ENCODE assay signal across 22 mouse cellular contexts in genomic region chr1:89035115-89035514, GRCm38 (mm10). TPM values are rescaled to one million over a fixed set of nuclear protein-coding genes. Genes with fewer than 3 reads are reported as not detected.
DNase-seq lines count a peak whose midpoint lies in the region; ATAC-seq and TF ChIP-seq lines count a peak whose summit lies in the region.
"Had no signal": no experiment of that assay in that cellular context is flagged by ENCODE, and none has a peak within 500 bp of the region (broad histone marks: within the 10 kb centered on the region; RNA-seq: fewer than 3 reads in every experiment).

No protein-coding gene starts in this region.

- TF ChIP-seq POLR2A in brain, embryonic 14.5 days (IDR thresholded peaks at IDR 0.05; ENCODE audit: borderline replicate concordance, extremely low read depth, insufficient read depth, insufficient read length, poor library complexity, severe bottlenecking): no peak

- H3K4me1 ChIP-seq in forebrain, embryonic 16.5 days (replicated peaks; ENCODE audit: control insufficient read depth, insufficient read depth, low read length): no peaks in the 10 kb centered on the region; the same call in 1 of the 2 replicates
- H3K4me1 ChIP-seq in midbrain, embryonic 14.5 days (ENCODE audit: control insufficient read depth, insufficient read depth, low read length): no peaks in the 10 kb centered on the region
- no peaks in the 10 kb centered on the region for H3K4me1 ChIP-seq in midbrain, embryonic 11.5 days (ENCODE audit: control insufficient read depth, insufficient read depth, low read length)
- H3K4me1 ChIP-seq: liver, embryonic 12.5 days had no signal

- no peaks in the 10 kb centered on the region for H3K36me3 ChIP-seq in forebrain, embryonic 16.5 days (ENCODE audit: control insufficient read depth, insufficient read depth)
- no peaks in the 10 kb centered on the region for H3K36me3 ChIP-seq in midbrain, embryonic 14.5 days (ENCODE audit: control insufficient read depth, insufficient read depth, low read length)
- no peaks in the 10 kb centered on the region for H3K36me3 ChIP-seq in midbrain, embryonic 11.5 days (ENCODE audit: control insufficient read depth, insufficient read depth, low read length)
- H3K36me3 ChIP-seq: heart, embryonic 15.5 days; hindbrain, embryonic 10.5 days; liver, embryonic 12.5 days; midbrain, embryonic 13.5 days had no signal

- peak; percentile 86 for ATAC-seq in forebrain, embryonic 16.5 days
- no peak for ATAC-seq in midbrain, embryonic 14.5 days (ENCODE audit: low FRiP score, low TSS enrichment)
- ATAC-seq in midbrain, embryonic 11.5 days (ENCODE audit: low FRiP score): no peak
- ATAC-seq: liver, embryonic 12.5 days; midbrain, embryonic 13.5 days had no signal

- no peak overlapping the region for H3K4me2 ChIP-seq in forebrain, embryonic 16.5 days (ENCODE audit: low read length)
- H3K4me2 ChIP-seq in midbrain, embryonic 14.5 days (ENCODE audit: low read length): no peak overlapping the region
- no peak overlapping the region for H3K4me2 ChIP-seq in midbrain, embryonic 11.5 days
- H3K4me2 ChIP-seq: heart, embryonic 15.5 days; liver, embryonic 12.5 days; lung, embryonic 14.5 days; midbrain, embryonic 13.5 days had no signal

- no peaks in the 10 kb centered on the region for H3K27me3 ChIP-seq in forebrain, embryonic 16.5 days (replicated peaks; ENCODE audit: control insufficient read depth, insufficient read depth, low read length)
- H3K27me3 ChIP-seq in midbrain, embryonic 14.5 days (ENCODE audit: control insufficient read depth, insufficient read depth, low read length): no peaks in the 10 kb centered on the region
- no peaks in the 10 kb centered on the region for H3K27me3 ChIP-seq in midbrain, embryonic 11.5 days (ENCODE audit: control insufficient read depth, insufficient read depth, low read length)
- H3K27me3 ChIP-seq: heart, embryonic 15.5 days; liver, embryonic 12.5 days; midbrain, embryonic 13.5 days had no signal

- no peak for TF ChIP-seq CTCF in brain, embryonic 14.5 days (IDR thresholded peaks at IDR 0.05; ENCODE audit: borderline replicate concordance, extremely low read depth, insufficient read depth, insufficient read length)

- peak; percentile 19 to 60 for DNase-seq in layer of hippocampus, adult 18-20 months (ENCODE audit: low spot score in 2 of 2)
- no peak for DNase-seq in layer of hippocampus, postnatal 25 days (ENCODE audit: extremely low spot score in 1 of 2, low spot score in 1 of 2)
- DNase-seq in brain, embryonic 14.5 days (ENCODE audit: low read depth): peak; percentile 66
- DNase-seq in left cerebral cortex, postnatal 25 days (ENCODE audit: low spot score in 2 of 2): peak; percentile 32 to 93
- no peak for DNase-seq in midbrain, embryonic 14.5 days
- no peak for DNase-seq in midbrain, embryonic 11.5 days (ENCODE audit: low spot score, missing footprints)
- DNase-seq: cerebellum, postnatal 14 days; gastrocnemius, postnatal 10 days; heart, adult 2 months; kidney, adult 8-10 months; kidney, postnatal 36 days; lung, embryonic 14.5 days; retina, postnatal 1 day; thymus, postnatal 14 days had no signal

- H3K4me3 ChIP-seq in forebrain, embryonic 16.5 days (replicated peaks; ENCODE audit: low read length): no peak overlapping the region
- H3K4me3 ChIP-seq in midbrain, embryonic 14.5 days (replicated peaks; ENCODE audit: low read depth, low read length): no peak overlapping the region
- no peak overlapping the region for H3K4me3 ChIP-seq in midbrain, embryonic 11.5 days (ENCODE audit: low read depth, low read length)
- H3K4me3 ChIP-seq: heart, adult 2 months; heart, embryonic 15.5 days; hindbrain, embryonic 10.5 days; liver, embryonic 12.5 days; midbrain, embryonic 13.5 days had no signal

- H3K9ac ChIP-seq in forebrain, embryonic 16.5 days (replicated peaks; ENCODE audit: low read depth, low read length): no peak overlapping the region
- H3K9ac ChIP-seq in midbrain, embryonic 14.5 days (replicated peaks; ENCODE audit: low read length): no peak overlapping the region
- no peak overlapping the region for H3K9ac ChIP-seq in midbrain, embryonic 11.5 days (ENCODE audit: low read length)
- H3K9ac ChIP-seq: heart, embryonic 15.5 days; liver, embryonic 12.5 days; lung, embryonic 14.5 days; midbrain, embryonic 13.5 days had no signal

- H3K9me3 ChIP-seq in forebrain, embryonic 16.5 days (ENCODE audit: control insufficient read depth, low read length): no peaks in the 10 kb centered on the region
- no peaks in the 10 kb centered on the region for H3K9me3 ChIP-seq in midbrain, embryonic 14.5 days (ENCODE audit: control insufficient read depth, low read length)
- H3K9me3 ChIP-seq in midbrain, embryonic 11.5 days (ENCODE audit: control insufficient read depth, low read length): no peaks in the 10 kb centered on the region
- H3K9me3 ChIP-seq: heart, embryonic 15.5 days; liver, embryonic 12.5 days; midbrain, embryonic 13.5 days had no signal

- 66% methylated on average over 5 of the region's 5 CpGs for WGBS in forebrain, embryonic 16.5 days
- 76% methylated on average over 5 of the region's 5 CpGs for WGBS in midbrain, embryonic 14.5 days
- 80% methylated on average over 5 of the region's 5 CpGs for WGBS in midbrain, embryonic 11.5 days

- no peak overlapping the region for H3K27ac ChIP-seq in forebrain, embryonic 16.5 days (ENCODE audit: low read length)
- no peak overlapping the region for H3K27ac ChIP-seq in midbrain, embryonic 14.5 days (replicated peaks; ENCODE audit: low read depth, low read length)
- H3K27ac ChIP-seq in midbrain, embryonic 11.5 days (ENCODE audit: low read depth, low read length): no peak overlapping the region
- H3K27ac ChIP-seq: heart, adult 2 months; heart, embryonic 15.5 days; hindbrain, embryonic 10.5 days; liver, embryonic 12.5 days; macrophage; midbrain, embryonic 13.5 days; stomach, postnatal 0 days had no signal

- intact Hi-C loops in left cerebral cortex, postnatal 25 days (cut with DNase I): loop anchor here (5.0 kb wide), 1 partner anchor 278 kb away; no protein-coding TSS in a partner anchor

RNA-seq across cellular contexts. Expression of gene Sh3bp4, which starts 35.1 kb away (rescaled TPM):
- 10 to 100 TPM; 23.4 to 23.6 TPM for total RNA-seq in layer of hippocampus, adult 18-20 months (2021)
- 10 to 100 TPM; 28.3 to 29.3 TPM for total RNA-seq in layer of hippocampus, postnatal 25 days (2021)
- 20.3 TPM in 2 replicates for polyA plus RNA-seq in brain, embryonic 14.5 days (2012; rRNA removed)
- polyA plus RNA-seq in forebrain, embryonic 16.5 days (2015; fragmentation: Nextera tagmentation; extraction: Ambion mirVana): 20.6 and 22.2 TPM in 2 replicates
- 10 to 100 TPM; 19.5 to 20.6 TPM for total RNA-seq in left cerebral cortex, postnatal 25 days (2021)
- polyA plus RNA-seq in midbrain, embryonic 14.5 days (2014; fragmentation: Nextera tagmentation; extraction: Ambion mirVana): 9.7 and 10.6 TPM in 2 replicates
- 17.3 and 18.6 TPM in 2 replicates for polyA plus RNA-seq in midbrain, embryonic 11.5 days (2014; fragmentation: Nextera tagmentation; extraction: Ambion mirVana)
- total RNA-seq: neutrophil, adult 5-6 weeks had no signal

Comparison
In these comparisons a context has a peak if more than half of its experiments do, and no peak if none do; other contexts are left out.
1. DNase-seq: peak in layer of hippocampus, adult 18-20 months (2 of 2), brain, embryonic 14.5 days (single experiment) and left cerebral cortex, postnatal 25 days (2 of 2); none in layer of hippocampus, postnatal 25 days (0 of 2), midbrain, embryonic 14.5 days (single experiment) and midbrain, embryonic 11.5 days (single experiment).